Mouse (Mus musculus) olfactory bulb, adult 2 months (tissue): ENCODE measurements at regions not wholly inside any gene's neighbourhood (a gene's known extent, or its start where the extent isn't known, plus 50 kb on each side); places are given as distances from the start of the nearest gene placed in this dataset.

Experiments used
- CTCF ChIP-seq: fragments of 200-500 bp; IDR thresholded peaks from 2 replicates; pipeline ENCODE4 v1.5.1; 2012; ENCODE audit warnings: low read depth, mild to moderate bottlenecking, low read length, moderate library complexity; ENCODE audit not compliant: insufficient read depth
- POLR2A ChIP-seq: fragments of 200-500 bp; IDR thresholded peaks from 2 replicates; pipeline ENCODE4 v1.6.1; 2012; ENCODE audit warnings: mild to moderate bottlenecking, low read depth, low read length, moderate library complexity; ENCODE audit not compliant: insufficient read depth

DNA sequence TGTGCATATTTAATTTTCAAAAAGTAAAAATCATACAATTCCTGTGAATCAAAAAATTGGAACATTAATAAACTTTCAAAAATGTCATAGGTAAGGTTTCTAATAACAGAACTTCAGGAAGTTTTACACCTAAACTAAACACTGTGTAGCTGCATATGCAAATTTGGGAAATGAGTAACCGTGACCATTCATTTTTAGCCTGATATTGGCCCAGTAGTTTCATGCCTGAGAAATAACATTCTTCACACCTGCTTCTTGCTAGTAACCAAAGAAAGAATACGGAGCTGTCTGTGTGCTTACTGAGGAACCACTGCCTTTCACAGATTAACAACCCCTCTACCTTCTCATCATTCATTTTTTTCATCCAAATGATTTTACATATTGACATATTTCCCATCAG, 902.9 kb downstream of the Mat2b start:
- TF ChIP-seq CTCF (no peak), POLR2A (no peak)
